Mouse (Mus musculus): ENCODE measurements around the gene Crisp3.
"Not testable (repeated sequence)": the region's sequence is repeated elsewhere in the genome, so short reads cannot be mapped to it uniquely, and the experiment has no call there.

Gene Crisp3

DNA sequence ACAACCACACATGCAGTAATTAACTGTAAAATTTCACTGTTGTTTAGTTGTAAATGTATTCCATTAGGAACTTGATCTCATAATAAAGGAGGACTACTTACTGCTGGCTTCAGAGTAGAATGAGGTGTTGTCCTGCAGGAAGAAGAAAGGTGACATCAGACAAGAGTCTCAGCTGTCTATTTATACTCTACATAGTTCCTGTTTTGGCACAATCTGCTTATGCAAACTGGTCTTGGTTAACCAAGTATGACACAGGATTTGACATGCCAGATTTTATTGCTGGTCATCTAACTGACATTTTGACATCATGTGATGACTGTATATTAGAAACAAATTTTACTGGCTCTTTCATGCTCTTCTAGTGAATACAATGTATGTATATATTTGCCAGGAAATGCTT, at the start of gene Crisp3:
Crisp3 (minus strand) TSS at position 154 of the 400 bp plus-strand sequence.
- no peak for DNase-seq

DNA sequence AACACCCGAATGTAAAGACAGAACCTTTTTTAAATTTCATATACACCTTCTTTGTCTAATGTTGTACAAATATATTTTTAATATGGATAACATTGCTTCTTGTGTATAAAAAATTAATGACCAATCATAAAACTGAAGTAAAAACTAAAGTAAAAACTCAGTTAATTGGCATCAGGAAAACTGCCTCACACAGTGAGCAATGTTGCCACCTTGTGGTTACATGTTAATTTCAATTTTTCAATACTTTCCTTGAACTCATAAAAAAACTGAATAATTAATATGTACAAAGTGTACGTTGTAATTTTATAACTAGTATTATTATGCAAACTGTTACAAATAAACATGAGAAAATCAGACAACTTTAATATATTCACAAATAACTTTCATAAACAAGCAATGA, 43.3 kb upstream of the Crisp3 start:
- no peak for DNase-seq

DNA sequence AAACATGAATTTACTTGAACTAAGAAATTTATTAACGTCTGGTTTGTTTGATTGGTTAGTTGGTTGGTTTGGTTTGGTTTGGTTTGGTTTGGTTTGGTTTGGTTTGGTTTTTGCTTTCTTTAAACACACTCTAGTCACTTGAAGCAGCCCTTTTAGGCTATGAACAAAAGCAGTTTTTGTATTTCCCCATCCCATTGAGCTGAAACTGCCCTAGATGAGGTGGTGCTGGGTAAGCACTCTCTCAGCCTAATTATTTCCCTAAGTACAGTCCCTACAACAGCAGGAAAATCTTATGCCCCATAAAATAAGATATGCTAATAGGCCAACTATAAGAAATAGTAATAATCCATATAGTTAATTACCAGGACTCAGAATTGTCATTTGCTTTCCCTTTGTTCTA, 33.4 kb upstream of the Crisp3 start:
- DNase-seq = no peak

DNA sequence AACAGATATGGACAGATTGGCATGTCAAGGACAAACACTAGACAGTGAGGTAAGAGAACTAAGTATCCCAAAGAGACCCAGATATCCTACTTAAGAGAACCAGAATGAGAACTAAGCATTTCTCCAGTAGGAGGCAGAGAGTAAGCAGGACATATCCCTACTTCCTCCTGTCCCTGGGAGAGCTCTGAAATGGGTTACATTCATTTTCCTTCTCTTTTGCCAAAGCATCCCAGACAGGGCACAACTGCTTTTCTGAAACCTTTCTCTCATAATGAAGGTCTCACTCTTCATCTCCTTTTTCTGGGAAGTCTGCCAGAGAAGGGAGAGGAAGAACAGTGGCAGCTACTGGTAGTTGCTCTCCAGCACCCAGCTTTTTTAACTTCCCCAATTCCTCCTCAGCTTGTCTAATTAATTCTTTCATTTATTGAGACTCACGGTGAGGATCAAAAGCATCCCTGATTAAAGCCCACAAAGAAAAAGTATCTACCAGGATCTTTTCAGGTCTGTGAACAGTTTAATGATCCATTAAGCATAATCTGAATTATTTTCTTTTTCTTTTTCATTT, 32.9 kb upstream of the Crisp3 start:
- DNase-seq = no peak

DNA sequence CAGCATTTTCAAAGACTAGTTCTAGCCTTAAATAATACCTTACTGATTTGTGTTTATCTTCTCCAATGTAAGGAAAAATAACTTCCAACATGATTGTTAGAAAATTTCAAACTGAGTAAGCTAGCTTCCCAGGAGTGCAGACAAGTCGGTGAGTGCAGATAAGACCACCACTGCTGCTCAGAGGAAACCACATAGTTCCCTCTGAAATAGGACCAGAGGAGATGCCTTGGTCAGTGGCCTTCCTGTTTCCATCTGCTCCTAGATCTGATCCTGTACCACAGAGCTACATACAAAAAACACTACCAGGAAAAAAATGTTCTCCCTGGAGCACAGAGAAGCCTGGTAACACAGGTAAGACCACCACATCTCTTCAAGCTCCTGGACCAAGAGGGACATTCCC, 10.4 kb upstream of the Crisp3 start:
- DNase-seq = no peak

DNA sequence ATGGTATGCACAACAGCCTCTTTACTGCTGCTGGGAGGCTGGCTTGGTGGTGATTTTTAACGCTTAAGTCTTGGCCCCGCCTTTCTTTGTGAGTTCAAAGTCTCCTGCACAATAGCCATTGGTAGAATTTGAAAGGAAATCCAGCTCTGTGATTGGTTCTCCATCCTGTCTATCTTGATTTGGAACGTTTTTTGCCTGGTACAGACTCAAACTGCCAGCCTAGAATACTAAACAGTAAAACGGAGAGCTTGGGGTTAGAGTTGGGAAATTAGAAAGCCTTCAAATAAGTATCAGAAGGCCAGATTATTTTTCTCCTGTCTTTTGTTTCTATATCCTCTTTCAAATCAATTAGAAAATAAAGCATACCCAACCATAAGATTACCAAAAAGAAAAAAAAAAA, 33.5 kb downstream of the Crisp3 start, which contains the start of gene Pgk2:
Pgk2 (minus strand) TSS at position 101 of the 400 bp plus-strand sequence.
- DNase-seq = no peak

DNA sequence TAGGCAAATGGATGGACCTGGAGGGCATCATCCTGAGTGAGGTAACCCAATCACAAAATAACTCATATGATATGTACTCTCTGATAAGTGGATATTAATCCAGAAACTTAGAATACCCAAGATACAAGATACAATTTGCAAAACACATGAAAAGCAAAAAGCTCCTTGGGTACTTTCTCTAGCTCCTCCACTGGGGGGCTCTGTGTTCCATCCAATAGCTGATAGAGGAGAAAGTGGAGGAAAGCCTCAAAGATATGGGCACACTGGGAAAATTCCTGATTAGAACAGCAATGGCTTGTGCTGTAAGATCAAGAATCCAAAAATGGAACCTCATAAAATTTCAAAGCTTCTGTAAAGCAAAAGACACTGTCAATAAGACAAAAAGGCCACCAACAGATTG, 40.3 kb downstream of the Crisp3 start:
- not testable (repeated sequence) for DNase-seq

DNA sequence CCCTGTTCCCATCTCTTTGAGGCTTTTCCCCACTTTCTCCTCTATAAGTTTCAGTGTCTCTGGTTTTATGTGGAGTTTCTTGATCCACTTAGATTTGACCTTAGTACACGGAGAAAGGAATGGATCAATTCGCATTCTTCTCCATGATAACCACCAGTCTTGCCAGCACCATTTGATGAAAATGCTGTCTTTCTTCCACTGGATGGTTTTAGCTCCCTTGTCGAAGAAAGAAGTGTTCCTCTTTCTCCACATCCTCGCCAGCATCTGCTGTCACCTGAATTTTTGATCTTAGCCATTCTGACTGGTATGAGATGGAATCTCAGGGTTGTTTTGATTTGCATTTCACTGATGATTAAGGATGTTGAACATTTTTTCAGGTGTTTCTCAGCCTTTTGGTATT, 51.9 kb downstream of the Crisp3 start:
- not testable (repeated sequence) for DNase-seq

All from kidney, adult 18-20 months (tissue).